Comparison of ENCODE assay signal across 15 mouse cellular contexts in the genomic region with DNA sequence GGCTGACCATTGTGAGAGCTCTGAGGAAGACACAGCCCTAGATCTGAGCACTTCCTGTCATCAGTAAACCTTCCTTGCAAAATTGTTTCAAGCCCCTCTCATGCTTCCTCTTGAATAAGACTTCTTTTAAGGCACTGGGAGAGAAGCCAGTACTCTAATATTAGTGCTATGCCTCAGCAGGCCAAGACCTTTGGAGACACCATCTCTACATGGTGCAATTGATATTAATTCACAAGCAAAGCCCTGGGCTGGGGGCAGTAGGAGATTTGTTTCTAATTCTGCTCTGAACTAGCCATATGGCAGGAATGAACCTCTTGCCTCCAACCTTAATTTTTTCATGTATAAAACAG. TPM values are rescaled to one million over a fixed set of nuclear protein-coding genes. Genes with fewer than 3 reads are reported as not detected.
DNase-seq lines count a peak whose midpoint lies in the region; ATAC-seq and TF ChIP-seq lines count a peak whose summit lies in the region.
"Had no signal": no experiment of that assay in that cellular context is flagged by ENCODE, and none has a peak within 500 bp of the region (broad histone marks: within the 10 kb centered on the region; RNA-seq: fewer than 3 reads in every experiment).

No protein-coding gene starts in this region.

- no peak for DNase-seq in forebrain, postnatal 0 days
- DNase-seq in lung, postnatal 0 days (ENCODE audit: low spot score): peak; percentile 86
- DNase-seq in lung, adult 2 months: no peak
- no peak for DNase-seq in urinary bladder, postnatal 25 days (ENCODE audit: low spot score)
- DNase-seq: kidney, postnatal 10 days; thymus, postnatal 14 days had no signal

- H3K4me1 ChIP-seq in forebrain, embryonic 15.5 days: peaks cover 34% of the 10 kb centered on the region
- H3K4me1 ChIP-seq in forebrain, postnatal 0 days (ENCODE audit: insufficient read depth): peaks cover 8% of the 10 kb centered on the region
- peaks cover 27% of the 10 kb centered on the region for H3K4me1 ChIP-seq in hindbrain, embryonic 13.5 days (replicated peaks)
- H3K4me1 ChIP-seq in hindbrain, embryonic 12.5 days: peaks cover 6% of the 10 kb centered on the region; the same call in 1 of the 2 replicates
- H3K4me1 ChIP-seq in lung, postnatal 0 days (ENCODE audit: insufficient read depth, low read depth, low read length): peaks cover 12% of the 10 kb centered on the region; the same call in 1 of the 2 replicates
- peaks cover 22% of the 10 kb centered on the region for H3K4me1 ChIP-seq in lung, adult 2 months (ENCODE audit: control insufficient read depth, insufficient read depth, low read length)
- H3K4me1 ChIP-seq in neural tube, embryonic 15.5 days: peaks cover 26% of the 10 kb centered on the region

- no peak overlapping the region for H3K4me2 ChIP-seq in forebrain, embryonic 15.5 days (replicated peaks)
- H3K4me2 ChIP-seq in forebrain, postnatal 0 days (ENCODE audit: low read depth): no peak overlapping the region
- no peak overlapping the region for H3K4me2 ChIP-seq in hindbrain, embryonic 13.5 days
- no peak overlapping the region for H3K4me2 ChIP-seq in hindbrain, embryonic 12.5 days (replicated peaks)
- H3K4me2 ChIP-seq in lung, postnatal 0 days (replicated peaks; ENCODE audit: low read depth, low read length): no peak overlapping the region; the same call in 1 of the 2 replicates
- H3K4me2 ChIP-seq in neural tube, embryonic 15.5 days: no peak overlapping the region
- H3K4me2 ChIP-seq: embryonic facial prominence, embryonic 12.5 days; midbrain, embryonic 13.5 days had no signal

- no peak overlapping the region for H3K4me3 ChIP-seq in forebrain, embryonic 15.5 days
- H3K4me3 ChIP-seq in forebrain, postnatal 0 days (ENCODE audit: low read depth, low read length): no peak overlapping the region
- H3K4me3 ChIP-seq in hindbrain, embryonic 13.5 days: no peak overlapping the region
- no peak overlapping the region for H3K4me3 ChIP-seq in hindbrain, embryonic 12.5 days
- no peak overlapping the region for H3K4me3 ChIP-seq in lung, postnatal 0 days (ENCODE audit: low read depth, low read length)
- no peak overlapping the region for H3K4me3 ChIP-seq in lung, adult 2 months (replicated peaks; ENCODE audit: extremely low read depth, low read depth, low read length)
- no peak overlapping the region for H3K4me3 ChIP-seq in neural tube, embryonic 15.5 days (replicated peaks)
- H3K4me3 ChIP-seq: embryonic facial prominence, embryonic 12.5 days; left cerebral cortex, adult 2 months; midbrain, embryonic 13.5 days had no signal

- H3K9me3 ChIP-seq in forebrain, embryonic 15.5 days: no peaks in the 10 kb centered on the region
- H3K9me3 ChIP-seq in forebrain, postnatal 0 days (ENCODE audit: low read length): no peaks in the 10 kb centered on the region
- H3K9me3 ChIP-seq in hindbrain, embryonic 13.5 days: no peaks in the 10 kb centered on the region
- H3K9me3 ChIP-seq in hindbrain, embryonic 12.5 days (replicated peaks): no peaks in the 10 kb centered on the region
- no peaks in the 10 kb centered on the region for H3K9me3 ChIP-seq in lung, postnatal 0 days (ENCODE audit: low read length)
- H3K9me3 ChIP-seq in neural tube, embryonic 15.5 days (replicated peaks): no peaks in the 10 kb centered on the region
- H3K9me3 ChIP-seq: embryonic facial prominence, embryonic 12.5 days; midbrain, embryonic 13.5 days had no signal

- ATAC-seq in forebrain, embryonic 15.5 days (replicated peaks): peak; percentile 60
- no peak for ATAC-seq in forebrain, postnatal 0 days
- 0 out of 2 replicates have a peak, but pooled peaks have one; percentile 10 for ATAC-seq in hindbrain, embryonic 13.5 days (ENCODE audit: low FRiP score)
- ATAC-seq in hindbrain, embryonic 12.5 days (ENCODE audit: low FRiP score): no peak
- peak; percentile 88 for ATAC-seq in lung, postnatal 0 days
- no peak for ATAC-seq in neural tube, embryonic 15.5 days (ENCODE audit: low FRiP score)
- ATAC-seq: activated CD4-positive, CD25-positive, alpha-beta regulatory T cell, adult 4 months had no signal

- no peak overlapping the region for H3K9ac ChIP-seq in forebrain, embryonic 15.5 days (replicated peaks)
- H3K9ac ChIP-seq in forebrain, postnatal 0 days: no peak overlapping the region
- no peak overlapping the region for H3K9ac ChIP-seq in hindbrain, embryonic 13.5 days
- no peak overlapping the region for H3K9ac ChIP-seq in hindbrain, embryonic 12.5 days
- no peak overlapping the region for H3K9ac ChIP-seq in lung, postnatal 0 days (replicated peaks; ENCODE audit: low read depth)
- no peak overlapping the region for H3K9ac ChIP-seq in neural tube, embryonic 15.5 days (replicated peaks)
- H3K9ac ChIP-seq: embryonic facial prominence, embryonic 12.5 days; liver, embryonic 14.5 days; midbrain, embryonic 13.5 days had no signal

- no peak for TF ChIP-seq CTCF in forebrain, postnatal 0 days (IDR thresholded peaks at IDR 0.05; ENCODE audit: low read depth)
- no peak for TF ChIP-seq CTCF in lung, postnatal 0 days (IDR thresholded peaks at IDR 0.05)
- no peak for TF ChIP-seq CTCF in lung, adult 2 months (IDR thresholded peaks at IDR 0.05; ENCODE audit: insufficient read depth, low read length)

- H3K27ac ChIP-seq in forebrain, embryonic 15.5 days (replicated peaks): peak overlapping the region; percentile 34
- no peak overlapping the region for H3K27ac ChIP-seq in forebrain, postnatal 0 days (ENCODE audit: low read depth, low read length)
- H3K27ac ChIP-seq in hindbrain, embryonic 13.5 days: peak overlapping the region; percentile 31
- H3K27ac ChIP-seq in hindbrain, embryonic 12.5 days: no peak overlapping the region
- H3K27ac ChIP-seq in lung, postnatal 0 days (ENCODE audit: low read length): peak overlapping the region; percentile 60
- H3K27ac ChIP-seq in neural tube, embryonic 15.5 days (replicated peaks): peak overlapping the region; percentile 63
- H3K27ac ChIP-seq: embryonic facial prominence, embryonic 12.5 days; left cerebral cortex, adult 2 months; liver, embryonic 14.5 days; midbrain, embryonic 13.5 days had no signal

- no peaks in the 10 kb centered on the region for H3K36me3 ChIP-seq in forebrain, embryonic 15.5 days
- no peaks in the 10 kb centered on the region for H3K36me3 ChIP-seq in forebrain, postnatal 0 days (ENCODE audit: insufficient read depth)
- H3K36me3 ChIP-seq in hindbrain, embryonic 13.5 days: no peaks in the 10 kb centered on the region
- H3K36me3 ChIP-seq in hindbrain, embryonic 12.5 days: peaks cover 4% of the 10 kb centered on the region; the same call in 1 of the 2 replicates
- H3K36me3 ChIP-seq in lung, postnatal 0 days (ENCODE audit: insufficient read depth, low read length): no peaks in the 10 kb centered on the region
- no peaks in the 10 kb centered on the region for H3K36me3 ChIP-seq in neural tube, embryonic 15.5 days
- H3K36me3 ChIP-seq: midbrain, embryonic 13.5 days had no signal

- H3K27me3 ChIP-seq in forebrain, embryonic 15.5 days: no peaks in the 10 kb centered on the region
- no peaks in the 10 kb centered on the region for H3K27me3 ChIP-seq in forebrain, postnatal 0 days (ENCODE audit: insufficient read depth, low read length)
- H3K27me3 ChIP-seq in hindbrain, embryonic 13.5 days: no peaks in the 10 kb centered on the region
- no peaks in the 10 kb centered on the region for H3K27me3 ChIP-seq in hindbrain, embryonic 12.5 days
- no peaks in the 10 kb centered on the region for H3K27me3 ChIP-seq in lung, postnatal 0 days (replicated peaks; ENCODE audit: insufficient read depth, low read length)
- no peaks in the 10 kb centered on the region for H3K27me3 ChIP-seq in neural tube, embryonic 15.5 days (replicated peaks)
- H3K27me3 ChIP-seq: embryonic facial prominence, embryonic 12.5 days; midbrain, embryonic 13.5 days had no signal

- TF ChIP-seq EP300 in lung, postnatal 0 days (IDR thresholded peaks at IDR 0.05): no peak

- TF ChIP-seq POLR2A in lung, adult 2 months (IDR thresholded peaks at IDR 0.05; ENCODE audit: borderline replicate concordance, extremely low read depth, low read depth, low read length): no peak

RNA-seq across cellular contexts. Expression of a gene that starts 52.9 kb away (rescaled TPM):
- 48.0 and 48.3 TPM in 2 replicates for polyA plus RNA-seq in forebrain, embryonic 15.5 days (2015; fragmentation: Nextera tagmentation; extraction: Ambion mirVana)
- 42.5 and 59.6 TPM in 2 replicates for total RNA-seq in forebrain, postnatal 0 days (2014; rRNA removed)
- 18.5 and 31.4 TPM in 2 replicates for polyA plus RNA-seq in forebrain, postnatal 0 days (2015; fragmentation: Nextera tagmentation; extraction: Ambion mirVana)
- 41.2 and 41.6 TPM in 2 replicates for polyA plus RNA-seq in hindbrain, embryonic 13.5 days (2015; fragmentation: Nextera tagmentation; extraction: Ambion mirVana)
- 40.8 and 45.7 TPM in 2 replicates for polyA plus RNA-seq in hindbrain, embryonic 12.5 days (2016; fragmentation: Nextera tagmentation; extraction: Ambion mirVana)
- polyA plus RNA-seq in lung, postnatal 0 days (2015; fragmentation: Nextera tagmentation; extraction: Ambion mirVana): 24.7 and 30.6 TPM in 2 replicates
- polyA plus RNA-seq in lung, adult 2 months (2012; rRNA removed): 31.8 and 43.4 TPM in 2 replicates
- 32.7 and 33.9 TPM in 2 replicates for polyA plus RNA-seq in neural tube, embryonic 15.5 days (2015; fragmentation: Nextera tagmentation; extraction: Ambion mirVana)

Comparison
In these comparisons a context has a peak if more than half of its experiments do, and no peak if none do; other contexts are left out.
1. ATAC-seq: peak in forebrain, embryonic 15.5 days (single experiment), hindbrain, embryonic 13.5 days (single experiment) and lung, postnatal 0 days (single experiment); none in forebrain, postnatal 0 days (single experiment), hindbrain, embryonic 12.5 days (single experiment) and neural tube, embryonic 15.5 days (single experiment).
2. H3K27ac ChIP-seq: peak in forebrain, embryonic 15.5 days (single experiment), hindbrain, embryonic 13.5 days (single experiment), lung, postnatal 0 days (single experiment) and neural tube, embryonic 15.5 days (single experiment); none in forebrain, postnatal 0 days (single experiment) and hindbrain, embryonic 12.5 days (single experiment).